In the genomic region with DNA sequence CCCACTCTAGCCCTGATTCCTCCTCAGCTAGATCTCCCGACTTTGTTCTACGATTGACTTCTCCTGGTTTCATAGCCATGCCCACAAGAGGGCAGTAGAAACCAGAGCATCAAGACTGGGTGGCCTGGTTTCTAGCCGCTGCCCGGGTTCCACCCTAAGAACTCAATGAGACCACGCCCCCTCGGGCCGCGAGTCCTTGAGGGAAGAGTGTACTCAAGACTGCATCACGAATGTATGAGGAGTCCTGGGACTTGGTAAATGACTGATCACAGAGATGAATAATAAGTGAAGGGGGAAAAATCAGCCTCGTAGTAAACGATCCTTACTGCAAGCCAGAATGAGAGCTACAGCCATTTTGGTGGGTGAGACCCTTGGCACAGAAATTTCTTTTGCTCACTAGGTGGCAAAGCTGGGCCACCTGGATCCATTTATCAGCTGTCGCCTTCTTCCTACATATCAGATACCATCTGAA, we compare ENCODE assay signal across 8 mouse cellular contexts. TPM values are rescaled to one million over a fixed set of nuclear protein-coding genes. Genes with fewer than 3 reads are reported as not detected.
DNase-seq lines count a peak whose midpoint lies in the region; ATAC-seq and TF ChIP-seq lines count a peak whose summit lies in the region.

No protein-coding gene starts in this region.

- H3K9ac ChIP-seq in ES-E14 (ENCODE audit: insufficient read depth, low read depth, low read length, poor library complexity, severe bottlenecking) = peak overlapping the region; percentile 45; the same call in 1 of the 2 replicates
- no peak overlapping the region for H3K9ac ChIP-seq in forebrain, embryonic 12.5 days
- peak overlapping the region; percentile 44 for H3K9ac ChIP-seq in neural tube, embryonic 15.5 days (replicated peaks)

- in situ Hi-C loops in ES-E14 (cut with MboI; ENCODE audit: low sequenced_read_pairs in 2 of 2, unreplicated experiment in 2 of 2) = no loop called here

- H3K4me3 ChIP-seq in ES-E14 (ENCODE audit: insufficient read depth in 1 of 2, low read depth in 1 of 2, low read length in 2 of 2, poor library complexity in 1 of 2, severe bottlenecking in 1 of 2) = peak overlapping the region in 1 of 2 experiments; percentile 40; a peak in 1 of 4 replicates
- H3K4me3 ChIP-seq in forebrain, embryonic 12.5 days (replicated peaks) = peak overlapping the region; percentile 33
- peak overlapping the region; percentile 40 for H3K4me3 ChIP-seq in neural tube, embryonic 15.5 days (replicated peaks)

- intact Hi-C loops in heart, postnatal 10 days (cut with DNase I) = loop anchor here (1.0 to 5.0 kb wide), 4 partner anchors 46 to 446 kb away; a partner anchor contains a TSS

- no peaks in the 10 kb centered on the region for H3K36me3 ChIP-seq in ES-E14 (ENCODE audit: control insufficient read depth, insufficient read depth, low read length, poor library complexity, severe bottlenecking)
- no peaks in the 10 kb centered on the region for H3K36me3 ChIP-seq in forebrain, embryonic 12.5 days (replicated peaks)
- no peaks in the 10 kb centered on the region for H3K36me3 ChIP-seq in neural tube, embryonic 15.5 days

- H3K27me3 ChIP-seq in forebrain, embryonic 12.5 days = peaks cover 9% of the 10 kb centered on the region
- H3K27me3 ChIP-seq in neural tube, embryonic 15.5 days (replicated peaks) = 0 out of 2 replicates have a peak, but pooled peaks cover 2% of the 10 kb centered on the region

- no peaks in the 10 kb centered on the region for H3K4me1 ChIP-seq in ES-E14 (ENCODE audit: control insufficient read depth in 2 of 2, insufficient read depth in 2 of 2, low read length in 2 of 2, poor library complexity in 1 of 2)
- no peaks in the 10 kb centered on the region for H3K4me1 ChIP-seq in forebrain, embryonic 12.5 days
- peaks cover 6% of the 10 kb centered on the region; the same call in 1 of the 2 replicates for H3K4me1 ChIP-seq in neural tube, embryonic 15.5 days

- H3K4me2 ChIP-seq in forebrain, embryonic 12.5 days = peak overlapping the region; percentile 44
- H3K4me2 ChIP-seq in neural tube, embryonic 15.5 days = peak overlapping the region; percentile 55

- WGBS in forebrain, embryonic 12.5 days = 2% methylated on average over 12 of the region's 12 CpGs
- 1% methylated on average over 12 of the region's 12 CpGs for WGBS in neural tube, embryonic 15.5 days

- ATAC-seq in forebrain, embryonic 12.5 days (ENCODE audit: low FRiP score) = peak; percentile 91
- peak; percentile 92 for ATAC-seq in neural tube, embryonic 15.5 days (ENCODE audit: low FRiP score)

- peak; percentile 95 for DNase-seq in ES-E14 (ENCODE audit: low read depth, low spot score)
- peak; percentile 85 for DNase-seq in c-Kit-positive CD71-positive TER-119-positive erythroid progenitor cells, embryonic 14.5 days (ENCODE audit: low spot score)
- DNase-seq in heart, postnatal 10 days = peak; percentile 85 to 89
- DNase-seq in kidney, postnatal 4 days = peak; percentile 83 to 89
- peak; percentile 86 to 90 for DNase-seq in lung, adult 18-20 months
- DNase-seq in testis, postnatal 10 days (ENCODE audit: low spot score) = peak; percentile 84

- H3K9me3 ChIP-seq in ES-E14 (ENCODE audit: control insufficient read depth, insufficient read depth, low read depth, low read length) = no peaks in the 10 kb centered on the region
- peaks cover 6% of the 10 kb centered on the region; the same call in 1 of the 2 replicates for H3K9me3 ChIP-seq in forebrain, embryonic 12.5 days
- no peaks in the 10 kb centered on the region for H3K9me3 ChIP-seq in neural tube, embryonic 15.5 days (replicated peaks)

- no peak overlapping the region for H3K27ac ChIP-seq in ES-E14 (ENCODE audit: insufficient read depth, low read depth, low read length, poor library complexity, severe bottlenecking)
- H3K27ac ChIP-seq in forebrain, embryonic 12.5 days = no peak overlapping the region
- H3K27ac ChIP-seq in neural tube, embryonic 15.5 days (replicated peaks) = peak overlapping the region; percentile 66

TF ChIP-seq in ES-E14, 5 proteins besides CTCF, POLR2A, EP300 and RAD21:
- TF ChIP-seq ZC3H11A (IDR thresholded peaks at IDR 0.05; ENCODE audit: borderline replicate concordance, low read depth, low read length) (peak; percentile 93), CHD2 (IDR thresholded peaks at IDR 0.05; ENCODE audit: low read depth, low read length) (no peak)

RNA-seq across cellular contexts. Expression of a gene that starts 12.8 kb away (rescaled TPM):
- total RNA-seq in ES-E14 (2012; rRNA removed) = 0.36 and 0.48 TPM in 2 replicates
- 1.0 and 1.3 TPM in 2 replicates for polyA plus RNA-seq in forebrain, embryonic 12.5 days (2016; fragmentation: Nextera tagmentation; extraction: Ambion mirVana)
- not detected for total RNA-seq in heart, postnatal 10 days (2021)
- 0.78 and 0.97 TPM in 2 replicates for polyA plus RNA-seq in neural tube, embryonic 15.5 days (2015; fragmentation: Nextera tagmentation; extraction: Ambion mirVana)

RNA-seq across cellular contexts. Expression of a gene that starts 13.4 kb away (rescaled TPM):
- total RNA-seq in ES-E14 (2012; rRNA removed) = 39.0 and 53.0 TPM in 2 replicates
- polyA plus RNA-seq in forebrain, embryonic 12.5 days (2016; fragmentation: Nextera tagmentation; extraction: Ambion mirVana) = 63.2 and 63.9 TPM in 2 replicates
- 10 to 100 TPM; 66.1 to 66.4 TPM for total RNA-seq in heart, postnatal 10 days (2021)
- polyA plus RNA-seq in neural tube, embryonic 15.5 days (2015; fragmentation: Nextera tagmentation; extraction: Ambion mirVana) = 61.8 and 63.3 TPM in 2 replicates

RNA-seq across cellular contexts. Expression of a gene that starts 21.5 kb away (rescaled TPM):
- 0.27 and 0.42 TPM in 2 replicates for total RNA-seq in ES-E14 (2012; rRNA removed)
- 218 and 251 TPM in 2 replicates for polyA plus RNA-seq in forebrain, embryonic 12.5 days (2016; fragmentation: Nextera tagmentation; extraction: Ambion mirVana)
- not detected for total RNA-seq in heart, postnatal 10 days (2021)
- 157 and 210 TPM in 2 replicates for polyA plus RNA-seq in neural tube, embryonic 15.5 days (2015; fragmentation: Nextera tagmentation; extraction: Ambion mirVana)

RNA-seq across cellular contexts. Expression of a gene that starts 23.6 kb away (rescaled TPM):
- total RNA-seq in ES-E14 (2012; rRNA removed) = not detected in 2 replicates
- polyA plus RNA-seq in forebrain, embryonic 12.5 days (2016; fragmentation: Nextera tagmentation; extraction: Ambion mirVana) = 18.1 and 19.7 TPM in 2 replicates
- under 1 TPM; 0.89 to 0.99 TPM for total RNA-seq in heart, postnatal 10 days (2021)
- polyA plus RNA-seq in neural tube, embryonic 15.5 days (2015; fragmentation: Nextera tagmentation; extraction: Ambion mirVana) = 14.1 and 16.1 TPM in 2 replicates

RNA-seq across cellular contexts. Expression of a gene that starts 43.5 kb away (rescaled TPM):
- 3.2 and 3.4 TPM in 2 replicates for total RNA-seq in ES-E14 (2012; rRNA removed)
- polyA plus RNA-seq in forebrain, embryonic 12.5 days (2016; fragmentation: Nextera tagmentation; extraction: Ambion mirVana) = 67.2 and 67.8 TPM in 2 replicates
- 1 to 10 TPM; 6.2 to 6.3 TPM for total RNA-seq in heart, postnatal 10 days (2021)
- polyA plus RNA-seq in neural tube, embryonic 15.5 days (2015; fragmentation: Nextera tagmentation; extraction: Ambion mirVana) = 39.2 and 43.5 TPM in 2 replicates
